Comparison of ENCODE assay signal across 27 mouse cellular contexts in the genomic region with DNA sequence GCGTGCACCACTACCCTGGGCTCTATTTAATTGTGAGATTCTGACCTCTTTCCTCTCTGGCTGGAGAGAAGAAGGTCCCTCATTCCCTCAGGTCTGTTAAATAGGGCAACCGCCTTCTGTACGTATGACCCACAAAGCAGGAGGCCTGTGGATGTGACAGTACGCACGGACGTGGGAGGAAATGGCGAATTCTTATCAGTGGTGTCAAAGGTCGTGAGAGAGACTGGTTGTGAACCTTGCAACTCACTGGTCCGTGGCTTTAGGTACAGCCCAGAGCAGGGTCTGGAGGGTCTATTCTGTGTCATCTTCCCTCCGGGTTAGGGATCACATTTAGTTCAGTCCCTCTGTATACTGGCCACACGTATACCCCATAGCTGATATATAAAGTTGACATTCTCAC. TPM values are rescaled to one million over a fixed set of nuclear protein-coding genes. Genes with fewer than 3 reads are reported as not detected.
DNase-seq lines count a peak whose midpoint lies in the region; ATAC-seq and TF ChIP-seq lines count a peak whose summit lies in the region.
"Had no signal": no experiment of that assay in that cellular context is flagged by ENCODE, and none has a peak within 500 bp of the region (broad histone marks: within the 10 kb centered on the region; RNA-seq: fewer than 3 reads in every experiment).

No protein-coding gene starts in this region.

- H3K9me3 ChIP-seq in heart, embryonic 13.5 days, result no peaks in the 10 kb centered on the region
- H3K9me3 ChIP-seq in liver, embryonic 12.5 days (replicated peaks), result no peaks in the 10 kb centered on the region
- H3K9me3 ChIP-seq in liver, postnatal 0 days (ENCODE audit: low read length), result no peaks in the 10 kb centered on the region
- H3K9me3 ChIP-seq: limb, embryonic 10.5 days; midbrain, embryonic 10.5 days had no signal

- WGBS in heart, embryonic 13.5 days, result 52% methylated on average over 11 of the region's 11 CpGs
- 32% methylated on average over 11 of the region's 11 CpGs for WGBS in liver, embryonic 12.5 days (ENCODE audit: insufficient replicate concordance)
- WGBS in liver, postnatal 0 days (ENCODE audit: insufficient replicate concordance), result 44% methylated on average over 11 of the region's 11 CpGs

- no peak for TF ChIP-seq CTCF in liver, postnatal 0 days (IDR thresholded peaks at IDR 0.05; ENCODE audit: low read depth)

- intact Hi-C loops in heart, postnatal 10 days (cut with DNase I), result no loop called here

- peak overlapping the region; percentile 21; the same call in 1 of the 2 replicates for H3K9ac ChIP-seq in heart, embryonic 13.5 days
- no peak overlapping the region; the same call in 1 of the 2 replicates for H3K9ac ChIP-seq in liver, embryonic 12.5 days
- H3K9ac ChIP-seq in liver, postnatal 0 days (replicated peaks), result no peak overlapping the region
- H3K9ac ChIP-seq: forebrain, postnatal 0 days; hindbrain, embryonic 14.5 days had no signal

- peak overlapping the region; percentile 77 for H3K27ac ChIP-seq in heart, embryonic 13.5 days (replicated peaks)
- H3K27ac ChIP-seq in liver, embryonic 12.5 days, result peak overlapping the region; percentile 37; the same call in 1 of the 2 replicates
- H3K27ac ChIP-seq in liver, postnatal 0 days (ENCODE audit: low read depth), result no peak overlapping the region; the same call in 1 of the 2 replicates
- H3K27ac ChIP-seq: hindbrain, embryonic 14.5 days; limb, embryonic 10.5 days; midbrain, embryonic 10.5 days had no signal

- TF ChIP-seq EP300 in liver, postnatal 0 days (IDR thresholded peaks at IDR 0.05; ENCODE audit: low read depth), result no peak

- H3K4me2 ChIP-seq in heart, embryonic 13.5 days, result no peak overlapping the region
- H3K4me2 ChIP-seq in liver, embryonic 12.5 days, result peak overlapping the region; percentile 13; the same call in 1 of the 2 replicates
- no peak overlapping the region for H3K4me2 ChIP-seq in liver, postnatal 0 days (ENCODE audit: low read depth, low read length)
- H3K4me2 ChIP-seq: hindbrain, embryonic 14.5 days had no signal

- peaks cover 84% of the 10 kb centered on the region for H3K4me1 ChIP-seq in heart, embryonic 13.5 days
- peaks cover 70% of the 10 kb centered on the region for H3K4me1 ChIP-seq in liver, embryonic 12.5 days
- H3K4me1 ChIP-seq in liver, postnatal 0 days (ENCODE audit: insufficient read depth), result peaks cover 57% of the 10 kb centered on the region

- ATAC-seq in heart, embryonic 13.5 days (ENCODE audit: extremely low read depth, insufficient number of reproducible peaks, low FRiP score, low TSS enrichment), result no peak
- ATAC-seq in liver, embryonic 12.5 days, result no peak
- ATAC-seq in liver, postnatal 0 days, result peak; percentile 30
- ATAC-seq: forebrain, postnatal 0 days; inflammation-experienced regulatory T-cells, adult 6 months; midbrain, embryonic 16.5 days had no signal

- DNase-seq in heart, postnatal 10 days, result no peak
- no peak for DNase-seq in liver
- no peak for DNase-seq in liver, postnatal 0 days
- DNase-seq in ovary, adult 18-20 months (ENCODE audit: low spot score), result no peak
- no peak for DNase-seq in thymus, postnatal 14 days
- DNase-seq in urinary bladder, postnatal 10 days (ENCODE audit: low spot score), result no peak
- DNase-seq: cerebellum, adult 11-12 months; cerebellum, postnatal 10 days; forebrain, postnatal 0 days; gastrocnemius, postnatal 14 days; kidney, adult 9 months; kidney, postnatal 14 days; lung, adult 18-20 months; lung, postnatal 10 days; thymus, postnatal 25 days had no signal

- H3K4me3 ChIP-seq in heart, embryonic 13.5 days, result no peak overlapping the region
- H3K4me3 ChIP-seq in liver, embryonic 12.5 days, result no peak overlapping the region
- H3K4me3 ChIP-seq in liver, postnatal 0 days (ENCODE audit: low read depth, low read length), result no peak overlapping the region
- H3K4me3 ChIP-seq: limb, embryonic 10.5 days; midbrain, embryonic 10.5 days; myocyte had no signal

- no peaks in the 10 kb centered on the region for H3K27me3 ChIP-seq in heart, embryonic 13.5 days (replicated peaks)
- no peaks in the 10 kb centered on the region for H3K27me3 ChIP-seq in liver, embryonic 12.5 days (replicated peaks)
- H3K27me3 ChIP-seq in liver, postnatal 0 days (ENCODE audit: insufficient read depth, low read length), result no peaks in the 10 kb centered on the region

- no peaks in the 10 kb centered on the region for H3K36me3 ChIP-seq in heart, embryonic 13.5 days
- no peaks in the 10 kb centered on the region for H3K36me3 ChIP-seq in liver, embryonic 12.5 days
- H3K36me3 ChIP-seq in liver, postnatal 0 days (replicated peaks; ENCODE audit: insufficient read depth, low read length), result no peaks in the 10 kb centered on the region
- H3K36me3 ChIP-seq: limb, embryonic 10.5 days; midbrain, embryonic 10.5 days had no signal

RNA-seq across cellular contexts. Expression of a gene that starts 8.3 kb away (rescaled TPM):
- 0.66 and 0.99 TPM in 2 replicates for polyA plus RNA-seq in heart, embryonic 13.5 days (2015; fragmentation: Nextera tagmentation; extraction: Ambion mirVana)
- total RNA-seq in heart, postnatal 10 days (2021), result not detected
- polyA plus RNA-seq in liver, embryonic 12.5 days (2016; fragmentation: Nextera tagmentation; extraction: Ambion mirVana), result 0.62 and 0.66 TPM in 2 replicates
- 7.5 and 7.8 TPM in 2 replicates for polyA plus RNA-seq in liver, postnatal 0 days (2015; fragmentation: Nextera tagmentation; extraction: Ambion mirVana)
- total RNA-seq: adrenal gland, adult 18-20 months; gastrocnemius, postnatal 14 days; layer of hippocampus, adult 18-20 months; layer of hippocampus, postnatal 14 days had no signal
- polyA plus RNA-seq: inflammation-experienced regulatory T-cells, adult 6 months; myocyte had no signal

RNA-seq across cellular contexts. Expression of a gene that starts 9.1 kb away (rescaled TPM):
- 0.82 and 1.2 TPM in 2 replicates for polyA plus RNA-seq in heart, embryonic 13.5 days (2015; fragmentation: Nextera tagmentation; extraction: Ambion mirVana)
- 1 to 10 TPM; 1.5 to 2.0 TPM for total RNA-seq in heart, postnatal 10 days (2021)
- polyA plus RNA-seq in liver, embryonic 12.5 days (2016; fragmentation: Nextera tagmentation; extraction: Ambion mirVana), result 0.10 and 0.31 TPM in 2 replicates
- 1.0 and 1.6 TPM in 2 replicates for polyA plus RNA-seq in liver, postnatal 0 days (2015; fragmentation: Nextera tagmentation; extraction: Ambion mirVana)
- polyA plus RNA-seq: inflammation-experienced regulatory T-cells, adult 6 months; neural tube, embryonic 14.5 days had no signal

RNA-seq across cellular contexts. Expression of a gene that starts 45.1 kb away (rescaled TPM):
- 2.1 and 2.8 TPM in 2 replicates for polyA plus RNA-seq in heart, embryonic 13.5 days (2015; fragmentation: Nextera tagmentation; extraction: Ambion mirVana)
- under 1 TPM; 0.52 to 0.81 TPM for total RNA-seq in heart, postnatal 10 days (2021)
- 0.97 and 1.4 TPM in 2 replicates for polyA plus RNA-seq in liver, embryonic 12.5 days (2016; fragmentation: Nextera tagmentation; extraction: Ambion mirVana)
- polyA plus RNA-seq in liver, postnatal 0 days (2015; fragmentation: Nextera tagmentation; extraction: Ambion mirVana), result 1.5 TPM in 2 replicates
- total RNA-seq: forebrain, postnatal 0 days had no signal
- polyA plus RNA-seq: inflammation-experienced regulatory T-cells, adult 6 months had no signal

RNA-seq across cellular contexts. Expression of a gene that starts 56.6 kb away (rescaled TPM):
- polyA plus RNA-seq in heart, embryonic 13.5 days (2015; fragmentation: Nextera tagmentation; extraction: Ambion mirVana), result 18.4 and 19.4 TPM in 2 replicates
- total RNA-seq in heart, postnatal 10 days (2021), result 10 to 100 TPM; 14.0 to 15.5 TPM
- 17.6 and 18.0 TPM in 2 replicates for polyA plus RNA-seq in liver, embryonic 12.5 days (2016; fragmentation: Nextera tagmentation; extraction: Ambion mirVana)
- 6.5 and 8.1 TPM in 2 replicates for polyA plus RNA-seq in liver, postnatal 0 days (2015; fragmentation: Nextera tagmentation; extraction: Ambion mirVana)

RNA-seq across cellular contexts. Expression of a gene that starts 59.3 kb away (rescaled TPM):
- 451 and 478 TPM in 2 replicates for polyA plus RNA-seq in heart, embryonic 13.5 days (2015; fragmentation: Nextera tagmentation; extraction: Ambion mirVana)
- 100 to 1,000 TPM; 119 to 132 TPM for total RNA-seq in heart, postnatal 10 days (2021)
- polyA plus RNA-seq in liver, embryonic 12.5 days (2016; fragmentation: Nextera tagmentation; extraction: Ambion mirVana), result 546 and 555 TPM in 2 replicates
- 249 and 250 TPM in 2 replicates for polyA plus RNA-seq in liver, postnatal 0 days (2015; fragmentation: Nextera tagmentation; extraction: Ambion mirVana)
